Mouse (Mus musculus) frontal cortex, postnatal 36 days (tissue): ENCODE data around the gene Clasp2.

Experiments used
- DNase-seq, 2 experiments: peaks; one replicate each; pipeline ENCODE4 v3.0.0; 2022; ENCODE audit warnings: low spot score in 2 of 2

The Clasp2 gene

GRCm38 (mm10) chr9:113931375-113932099, 190.3 kb downstream of the Clasp2 start:
- peak; percentile 11 to 17 for DNase-seq

- DNase-seq, result peak in 1 of 2 experiments; percentile 8
These were observed 190.8 kb downstream of the Clasp2 start for GRCm38 (mm10) chr9:113932100-113932470.

GRCm38 (mm10) chr9:113932501-113932900, 191.2 kb downstream of the Clasp2 start:
- DNase-seq, result no peak

- DNase-seq, result no peak
These were observed 194.4 kb downstream of the Clasp2 start for GRCm38 (mm10) chr9:113935638-113936037.

- DNase-seq, result peak; percentile 8 to 37
These were observed 198.0 kb downstream of the Clasp2 start for GRCm38 (mm10) chr9:113939063-113939850.

- no peak for DNase-seq
These were observed 200.0 kb downstream of the Clasp2 start for GRCm38 (mm10) chr9:113941103-113941805.

GRCm38 (mm10) chr9:113943372-113943771, 202.1 kb downstream of the Clasp2 start:
- no peak for DNase-seq

GRCm38 (mm10) chr9:113947216-113947615, 205.9 kb downstream of the Clasp2 start:
- no peak for DNase-seq

GRCm38 (mm10) chr9:113957777-113958176, 216.5 kb downstream of the Clasp2 start:
- DNase-seq, result no peak

GRCm38 (mm10) chr9:113963718-113964117, 222.4 kb downstream of the Clasp2 start:
- no peak for DNase-seq

- DNase-seq, result no peak
These were observed 223.1 kb downstream of the Clasp2 start for GRCm38 (mm10) chr9:113964415-113964814.

GRCm38 (mm10) chr9:113966838-113967237, 225.6 kb downstream of the Clasp2 start:
- DNase-seq, result no peak

GRCm38 (mm10) chr9:113968967-113969366, 227.7 kb downstream of the Clasp2 start:
- no peak for DNase-seq
